Mouse (Mus musculus): ENCODE results near the gene Vgll4.
"Not testable (repeated sequence)": the region's sequence is repeated elsewhere in the genome, so short reads cannot be mapped to it uniquely, and the experiment has no call there.

Gene Vgll4

DNA sequence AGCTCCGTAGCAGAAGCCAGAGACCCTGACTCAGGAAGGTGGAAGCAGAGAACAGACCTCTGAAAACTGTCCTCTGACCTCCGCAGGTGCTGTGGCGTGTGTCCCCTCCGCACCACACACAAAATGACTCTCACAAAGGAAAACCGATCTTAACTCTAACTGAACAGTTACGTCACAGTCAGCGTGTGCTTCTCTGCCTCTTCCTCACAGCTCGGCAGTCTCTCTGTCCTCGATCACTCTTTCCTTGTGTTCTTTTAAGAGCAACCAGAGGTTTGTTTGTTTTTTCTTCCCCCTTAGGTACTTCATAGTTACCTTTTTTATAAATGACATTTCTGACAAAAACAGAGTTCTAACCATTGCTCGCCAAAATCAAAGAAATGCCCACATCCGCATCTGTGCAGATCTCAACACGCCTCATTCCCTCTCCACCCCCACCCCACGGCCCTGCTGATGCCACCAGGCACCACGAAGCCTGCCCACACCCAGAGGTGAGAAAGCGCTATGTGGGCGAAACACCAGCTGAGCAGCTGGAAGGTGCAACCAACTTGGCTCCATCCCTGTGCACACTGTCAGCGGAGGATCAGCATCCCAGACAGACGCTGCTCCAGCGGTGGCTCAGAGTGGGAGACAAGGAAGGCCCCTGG is 33.4 kb downstream of the Vgll4 start:
- no peak for DNase-seq

DNA sequence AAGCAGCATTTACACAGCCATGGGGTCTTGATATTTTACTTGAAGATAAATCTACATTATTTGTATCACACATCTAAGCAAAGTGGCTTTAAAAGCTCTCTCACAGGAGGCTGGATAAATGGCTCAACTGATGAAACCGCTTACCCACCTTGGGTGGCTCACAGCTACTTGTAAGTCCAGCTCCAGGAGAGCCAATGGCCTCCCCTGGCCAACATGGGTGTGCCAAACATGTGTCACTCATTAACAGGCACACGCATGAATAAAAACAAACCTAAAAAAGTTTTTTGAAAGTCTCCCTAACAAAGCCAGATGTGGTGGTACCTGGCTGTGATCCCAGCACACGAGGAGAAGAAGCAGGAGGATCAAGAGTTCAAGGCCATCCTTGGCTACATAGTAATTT is 34.4 kb downstream of the Vgll4 start:
- DNase-seq: no peak

- peak in 1 of 2 experiments; percentile 29 for DNase-seq
These were observed 35.7 kb downstream of the Vgll4 start for GRCm38 (mm10) chr6:114934045-114934444.

GRCm38 (mm10) chr6:114932991-114933392 is 36.8 kb downstream of the Vgll4 start:
- no peak for DNase-seq

DNA sequence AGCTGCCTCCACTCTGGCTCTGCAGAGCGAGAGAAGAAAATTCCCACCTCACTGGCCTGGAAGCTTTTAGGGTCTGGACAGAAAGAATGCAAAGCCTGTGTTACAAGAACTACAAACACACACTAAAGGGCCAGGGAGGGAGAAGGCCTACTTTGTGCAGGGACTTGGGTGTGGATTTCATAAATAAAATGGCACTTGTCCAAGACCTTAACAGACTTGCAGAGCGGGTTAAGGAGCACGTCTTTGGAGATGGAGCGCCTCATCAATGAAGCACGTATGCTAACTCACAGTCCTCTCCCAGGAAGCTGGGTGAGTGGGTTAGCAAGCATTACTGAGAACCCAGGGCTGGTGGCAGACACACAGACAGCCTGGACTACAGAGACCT is 37.7 kb downstream of the Vgll4 start:
- no peak for DNase-seq

DNA sequence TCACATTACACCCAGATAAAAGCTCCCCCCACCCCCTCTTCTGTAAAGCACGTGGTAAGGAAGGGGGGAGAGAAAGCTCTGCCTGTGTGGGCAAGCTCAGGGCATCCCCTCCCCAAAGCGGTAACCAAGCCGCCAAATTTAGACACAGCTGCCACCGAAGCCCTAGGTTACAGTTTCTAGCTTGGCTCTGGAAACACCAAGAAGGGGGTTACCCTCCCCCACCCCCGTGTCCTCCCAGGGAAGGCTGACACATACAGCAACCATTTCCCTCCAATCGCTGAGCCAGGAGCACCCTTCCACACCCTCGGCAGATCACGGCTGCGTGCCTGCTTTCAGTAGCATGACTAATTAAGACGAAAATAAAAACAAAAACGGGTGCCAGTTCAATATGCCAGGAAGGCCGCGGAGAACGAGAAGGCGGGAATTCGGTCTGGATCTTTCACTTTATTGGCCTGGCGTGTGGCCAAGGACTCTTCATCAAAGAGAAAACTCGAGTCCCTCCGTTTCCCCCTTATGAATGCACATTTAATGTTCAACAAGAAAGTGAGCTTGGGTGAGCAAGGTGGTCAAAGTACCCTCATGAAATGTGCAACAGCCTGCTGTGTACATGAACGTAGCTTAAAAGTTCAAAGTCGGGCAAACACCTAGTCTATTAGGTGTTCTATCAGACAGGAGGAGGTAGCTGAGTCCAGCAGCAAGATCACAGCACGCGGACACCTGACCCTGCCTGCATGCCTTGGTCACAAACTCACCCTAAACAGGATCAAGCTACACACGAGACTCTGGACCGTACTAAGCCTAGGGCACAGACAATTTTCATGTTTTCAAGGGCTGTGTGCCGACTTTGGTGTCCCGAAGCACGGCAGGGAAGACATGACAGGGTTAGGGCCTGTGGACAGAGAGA is 38.3 kb downstream of the Vgll4 start:
- peak; percentile 47 to 49 for DNase-seq

DNA sequence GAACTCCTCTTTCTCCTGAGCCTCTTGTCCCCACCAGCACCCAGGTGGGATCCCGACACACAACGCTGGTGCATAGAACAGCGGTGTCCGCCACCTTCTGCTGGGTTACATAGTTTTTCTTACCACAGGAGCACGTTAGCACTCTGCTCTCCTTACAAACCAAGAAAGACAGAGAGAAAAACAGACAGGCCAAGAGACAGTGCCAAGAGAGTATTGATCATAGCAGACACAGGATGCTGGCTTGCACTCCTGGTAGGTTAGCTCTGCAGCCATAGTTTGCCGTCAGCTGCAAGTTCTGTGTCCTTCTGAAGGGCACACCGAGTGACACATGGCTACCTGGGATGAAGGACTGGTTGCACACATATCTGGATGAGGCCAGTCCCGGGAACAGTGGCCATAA is 39.1 kb downstream of the Vgll4 start:
- peak in 1 of 2 experiments; percentile 26 for DNase-seq

GRCm38 (mm10) chr6:114930038-114930591 is 39.7 kb downstream of the Vgll4 start:
- peak; percentile 28 to 40 for DNase-seq

GRCm38 (mm10) chr6:114929346-114929745 is 40.4 kb downstream of the Vgll4 start:
- DNase-seq: peak; percentile 43 to 65

- DNase-seq: peak; percentile 76 to 86
These were observed 41.3 kb downstream of the Vgll4 start for GRCm38 (mm10) chr6:114928462-114928861.

DNA sequence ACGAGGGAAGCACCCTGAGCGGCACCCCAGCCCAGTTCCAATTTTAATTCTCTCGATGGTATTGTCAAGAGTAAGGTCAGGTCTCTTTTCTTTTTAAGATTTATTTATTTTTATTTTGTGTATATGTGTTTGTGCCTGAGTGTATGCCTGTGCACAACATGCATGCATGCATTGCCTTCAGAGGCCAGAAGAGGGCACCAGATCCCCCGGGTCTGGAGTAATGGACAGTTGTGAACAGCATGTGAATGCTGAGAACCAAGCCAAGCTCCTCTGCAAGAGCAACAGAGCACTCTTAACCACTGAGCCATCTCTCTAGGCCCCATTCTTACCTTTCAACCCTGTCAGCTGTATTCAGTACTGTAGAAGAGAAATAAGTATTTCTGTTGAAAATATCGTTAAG is 42.4 kb downstream of the Vgll4 start:
- DNase-seq: peak in 1 of 2 experiments; percentile 20

DNA sequence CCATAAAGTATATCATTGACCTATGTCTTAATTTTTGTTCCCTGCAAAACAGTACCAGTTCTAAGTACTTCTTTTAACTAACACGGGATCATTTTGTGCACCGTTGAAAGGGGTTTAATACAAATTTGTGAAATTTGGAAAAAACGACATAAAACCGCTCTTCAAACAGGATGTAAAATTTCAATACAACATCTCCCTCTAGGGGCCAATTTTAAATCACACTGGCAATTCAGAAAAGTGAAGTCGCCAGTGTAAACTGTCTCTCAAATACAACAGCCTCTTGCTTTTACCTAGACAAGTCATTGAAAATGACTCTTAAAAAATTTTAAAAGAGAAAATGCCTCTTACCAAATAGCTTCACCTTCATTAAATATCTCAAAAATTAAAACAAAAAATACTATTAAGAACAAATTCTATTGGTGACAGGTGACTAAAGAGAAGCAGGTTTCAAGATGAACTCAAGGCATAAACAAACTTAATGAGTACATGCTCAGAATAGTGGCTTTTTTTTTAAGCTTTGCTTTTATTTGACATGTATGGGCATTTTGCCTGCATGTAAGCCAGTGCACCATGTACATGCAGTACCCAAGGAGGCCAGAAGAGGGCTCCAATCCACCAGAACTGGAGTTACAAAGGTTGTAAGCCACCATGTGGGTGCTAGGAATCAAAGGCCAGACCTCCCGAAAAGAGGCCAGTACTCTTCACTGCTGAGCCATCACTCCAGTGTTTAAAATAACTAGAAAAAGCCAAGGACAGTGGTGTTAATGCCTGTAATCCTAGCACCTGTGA is 43.2 kb downstream of the Vgll4 start:
- DNase-seq: peak; percentile 45 to 46

- no peak for DNase-seq
These were observed 44.6 kb downstream of the Vgll4 start for GRCm38 (mm10) chr6:114925196-114925595.

GRCm38 (mm10) chr6:114922355-114923096 is 47.3 kb downstream of the Vgll4 start:
- not testable (repeated sequence) for DNase-seq

GRCm38 (mm10) chr6:114921632-114922354 is 48.0 kb downstream of the Vgll4 start:
- no peak for DNase-seq

DNA sequence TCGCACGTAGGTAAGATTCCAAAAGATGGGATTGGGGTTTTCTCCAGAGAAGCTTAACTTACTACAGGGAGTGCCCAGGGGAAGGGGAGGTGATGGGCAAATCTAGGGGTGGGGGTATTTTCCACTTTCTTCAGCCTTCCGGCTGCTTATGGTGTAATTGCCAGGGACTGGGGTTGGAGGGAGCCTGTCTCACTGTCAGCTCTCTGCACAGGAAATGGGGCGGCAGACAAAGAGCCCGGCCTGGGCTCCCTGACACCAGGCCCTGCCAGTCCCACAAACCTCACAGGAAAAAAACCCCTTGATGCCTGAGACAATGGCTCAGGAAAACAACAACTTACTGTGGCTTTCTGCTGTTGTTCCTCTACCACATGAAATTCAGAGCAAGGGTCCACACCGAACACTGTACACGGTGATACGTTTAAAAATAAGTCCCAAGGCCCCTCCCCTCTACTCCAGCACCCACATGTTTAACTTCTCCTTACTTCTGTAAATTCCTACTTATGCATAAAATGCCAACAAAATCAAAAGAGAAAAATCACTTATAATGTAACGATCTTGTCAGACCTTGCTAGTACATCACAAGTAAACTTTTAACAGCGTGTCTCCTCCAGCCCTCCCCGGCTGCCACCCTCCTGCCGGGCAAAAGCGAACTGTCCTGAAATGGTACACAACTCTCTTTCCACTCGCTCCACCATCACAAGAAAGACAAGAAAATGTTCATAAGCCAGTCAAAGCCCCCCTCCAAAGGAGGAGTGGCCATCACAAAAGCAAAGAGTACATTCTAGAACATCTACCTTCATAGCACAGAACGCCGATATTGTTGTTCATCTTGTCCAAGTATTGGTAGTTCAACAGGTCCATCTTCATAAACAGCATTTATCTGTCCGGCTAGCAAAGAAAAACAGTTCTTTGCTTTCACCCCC is 49.0 kb downstream of the Vgll4 start:
- no peak for DNase-seq

- no peak for DNase-seq
These were observed 50.0 kb downstream of the Vgll4 start for GRCm38 (mm10) chr6:114919670-114920313.

- DNase-seq: no peak
These were observed 50.8 kb downstream of the Vgll4 start for GRCm38 (mm10) chr6:114918994-114919393.

DNA sequence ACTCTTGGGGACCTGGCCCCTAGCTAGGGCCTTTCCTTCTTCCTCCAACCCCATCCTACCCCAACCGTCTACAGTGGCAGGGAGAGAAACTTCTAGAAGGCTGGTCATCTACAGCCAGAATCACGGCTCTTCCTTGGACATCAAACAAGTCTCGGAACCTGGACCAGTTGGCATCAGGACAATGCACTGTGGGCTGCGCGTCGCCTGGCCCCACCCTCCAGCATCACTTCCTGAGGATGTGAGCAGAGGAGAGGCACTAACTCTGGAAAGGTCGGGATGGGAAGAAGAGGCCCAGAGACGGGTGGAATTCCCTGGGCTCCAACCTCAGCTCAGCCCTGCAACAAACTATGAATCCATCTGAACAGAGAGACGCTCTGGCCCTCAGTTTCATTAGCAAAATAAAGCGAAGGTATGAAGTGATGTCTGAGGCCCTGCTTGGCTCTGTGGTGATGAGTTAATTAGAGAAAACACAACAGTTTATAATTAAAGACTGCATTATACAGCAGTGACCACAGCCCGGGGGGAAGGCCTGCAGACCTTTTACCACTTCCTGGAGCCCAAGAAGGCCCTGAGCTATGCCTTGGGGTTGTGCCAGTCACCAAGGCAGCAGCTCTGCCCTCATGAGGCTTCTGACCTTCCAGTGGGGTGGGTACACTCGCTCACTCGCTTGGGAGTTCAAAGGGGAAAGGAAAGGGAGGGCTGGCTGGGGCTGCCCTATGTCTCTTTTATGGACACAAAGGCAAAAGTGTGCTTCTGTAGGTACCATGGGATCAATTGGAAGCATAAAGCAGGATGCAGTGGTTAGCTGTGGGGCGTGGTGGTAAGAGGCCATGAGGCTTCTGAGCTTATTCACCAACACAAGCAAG is 51.8 kb downstream of the Vgll4 start:
- DNase-seq: no peak
